Mouse (Mus musculus) cerebellum, postnatal 4 days (tissue): ENCODE measurements around the gene Dyx1c1.

Experiments used
- DNase-seq, 2 experiments: peaks; one replicate each; pipeline ENCODE4 v3.0.0; 2022; ENCODE audit warnings: low spot score in 2 of 2, mixed read lengths in 1 of 2

Dyx1c1 gene

GRCm38 (mm10) chr9:72972984-72973383, 14.4 kb downstream of the Dyx1c1 start:
- no peak for DNase-seq

GRCm38 (mm10) chr9:72974734-72975133, 16.1 kb downstream of the Dyx1c1 start:
- DNase-seq: no peak

- no peak for DNase-seq
Observed at GRCm38 (mm10) chr9:72975242-72975641, 16.7 kb downstream of the Dyx1c1 start.

- DNase-seq: no peak
Observed at GRCm38 (mm10) chr9:72983066-72983465, 24.5 kb downstream of the Dyx1c1 start.

- DNase-seq: peak; percentile 89 to 95
Observed at GRCm38 (mm10) chr9:72985250-72986220, 26.9 kb downstream of the Dyx1c1 start, which contains the start of the genes Ccpg1os and Ccpg1. TSS of gene Ccpg1os (minus strand) at chr9:72985382. TSS of gene Ccpg1 (plus strand) at chr9:72985429.

- DNase-seq: no peak
Observed at GRCm38 (mm10) chr9:72987703-72988102, 29.1 kb downstream of the Dyx1c1 start.

- no peak for DNase-seq
Observed at GRCm38 (mm10) chr9:72988706-72989105, 30.1 kb downstream of the Dyx1c1 start.

- no peak for DNase-seq
Observed at GRCm38 (mm10) chr9:72991420-72991819, 32.8 kb downstream of the Dyx1c1 start.

- no peak for DNase-seq
Observed at GRCm38 (mm10) chr9:72992576-72992975, 34.0 kb downstream of the Dyx1c1 start.

GRCm38 (mm10) chr9:72996167-72996566, 37.6 kb downstream of the Dyx1c1 start:
- no peak for DNase-seq

- no peak for DNase-seq
Observed at GRCm38 (mm10) chr9:72996806-72997205, 38.2 kb downstream of the Dyx1c1 start.

GRCm38 (mm10) chr9:73000487-73000886, 41.9 kb downstream of the Dyx1c1 start:
- no peak for DNase-seq

GRCm38 (mm10) chr9:73001314-73002011, 42.9 kb downstream of the Dyx1c1 start:
- DNase-seq: no peak

GRCm38 (mm10) chr9:73002177-73002576, 43.6 kb downstream of the Dyx1c1 start:
- DNase-seq: no peak

- no peak for DNase-seq
Observed at GRCm38 (mm10) chr9:73004076-73004475, 45.5 kb downstream of the Dyx1c1 start.

- DNase-seq: no peak
Observed at GRCm38 (mm10) chr9:73005106-73005505, 46.5 kb downstream of the Dyx1c1 start.

- DNase-seq: no peak
Observed at GRCm38 (mm10) chr9:73006175-73006574, 47.6 kb downstream of the Dyx1c1 start.

- DNase-seq: no peak
Observed at GRCm38 (mm10) chr9:73008384-73008783, 49.8 kb downstream of the Dyx1c1 start.

GRCm38 (mm10) chr9:73012629-73013028, 54.0 kb downstream of the Dyx1c1 start:
- DNase-seq: no peak

GRCm38 (mm10) chr9:73014724-73015123, 56.1 kb downstream of the Dyx1c1 start:
- DNase-seq: no peak

GRCm38 (mm10) chr9:73019841-73020240, 61.3 kb downstream of the Dyx1c1 start:
- no peak for DNase-seq

GRCm38 (mm10) chr9:73020566-73021097, 62.0 kb downstream of the Dyx1c1 start:
- no peak for DNase-seq
